Mouse (Mus musculus) heart, embryonic 14.5 days (tissue): ENCODE measurements around the gene Inca1. TPM values are rescaled to one million over a fixed set of nuclear protein-coding genes. Genes with fewer than 3 reads are reported as not detected.
A peak's percentile ranks its signal among the peaks of the same experiment; 100 is the strongest.

ENCODE experiments used
- ATAC-seq: fragments of 200-750 bp; cut with Nextera tagmentation; 2 replicates; pipeline ENCODE4 v1.8.0; 2017; ENCODE audit warnings: low read depth, moderate TSS enrichment; ENCODE audit not compliant: insufficient number of reproducible peaks, insufficient read depth, low FRiP score
- H3K27ac ChIP-seq, 2 experiments: fragments of 200-500 bp in 1 of 2; fragments of 300-500 bp in 1 of 2; sonication (generic) in 1 of 2; replicated peaks in 1 of 2; 2 replicates each; pipeline ENCODE4 v1.5.1; 2012 to 2014; ENCODE audit warnings: low read depth in 2 of 2, low read length in 2 of 2, control low read depth in 1 of 2, mild to moderate bottlenecking in 1 of 2, mixed read lengths in 1 of 2; ENCODE audit not compliant: control insufficient read depth in 1 of 2, insufficient read depth in 1 of 2
- H3K27me3 ChIP-seq: fragments of 300-500 bp; sonication (generic); 2 replicates; pipeline ENCODE4 v1.6.1; 2014; ENCODE audit warnings: mild to moderate bottlenecking, low read length, control low read depth; ENCODE audit not compliant: control insufficient read depth, insufficient read depth
- H3K36me3 ChIP-seq: fragments of 300-500 bp; sonication (generic); 2 replicates; pipeline ENCODE4 v1.6.1; 2014; ENCODE audit warnings: mild to moderate bottlenecking, control low read depth, low read length, mixed read lengths; ENCODE audit not compliant: control insufficient read depth, insufficient read depth
- H3K4me1 ChIP-seq, 2 experiments: fragments of 200-500 bp in 1 of 2; fragments of 300-500 bp in 1 of 2; sonication (generic) in 1 of 2; 2 replicates each; pipeline ENCODE4 v1.6.1; 2012 to 2014; ENCODE audit warnings: low read length in 2 of 2, control low read depth in 1 of 2, mixed read lengths in 1 of 2; ENCODE audit not compliant: control insufficient read depth in 2 of 2, insufficient read depth in 2 of 2
- H3K4me2 ChIP-seq: fragments of 300-500 bp; sonication (generic); 2 replicates; pipeline ENCODE4 v1.6.1; 2014; ENCODE audit warnings: mild to moderate bottlenecking, low read length
- H3K4me3 ChIP-seq, 2 experiments: fragments of 200-500 bp in 1 of 2; fragments of 300-500 bp in 1 of 2; sonication (generic) in 1 of 2; 2 replicates each; pipeline ENCODE4 v1.5.1; 2012 to 2014; ENCODE audit warnings: low read length in 2 of 2, mild to moderate bottlenecking in 2 of 2, control low read depth in 1 of 2, low read depth in 1 of 2, moderate library complexity in 1 of 2; ENCODE audit not compliant: control insufficient read depth in 1 of 2, insufficient read depth in 1 of 2
- H3K9ac ChIP-seq: fragments of 300-500 bp; sonication (generic); 2 replicates; pipeline ENCODE4 v1.6.1; 2014; ENCODE audit warnings: mild to moderate bottlenecking, low read length
- H3K9me3 ChIP-seq: fragments of 300-500 bp; sonication (generic); 2 replicates; pipeline ENCODE4 v1.6.1; 2016; ENCODE audit warnings: low read length, control low read depth; ENCODE audit not compliant: control insufficient read depth
- WGBS: fragments of 180-500 bp; shearing (Covaris S2); extraction: QIAGEN DNeasy Blood & Tissue Kit; methylation state at CpG from one replicate; pipeline ENCODE4 v1.1.7; 2014; 5-methylcytosine and 5-hydroxymethylcytosine counted together
- polyA plus RNA-seq: library from polyadenylated mRNA; unstranded; fragments of >200 nt; fragmentation: Nextera tagmentation; extraction: Ambion mirVana; gene quantifications from 2 replicates; pipeline ENCODE4 v1.2.1, GENCODE M21; 2014

Inca1 gene
- polyA plus RNA-seq, 1 experiment from 2014 or later: 2.7 TPM

DNA sequence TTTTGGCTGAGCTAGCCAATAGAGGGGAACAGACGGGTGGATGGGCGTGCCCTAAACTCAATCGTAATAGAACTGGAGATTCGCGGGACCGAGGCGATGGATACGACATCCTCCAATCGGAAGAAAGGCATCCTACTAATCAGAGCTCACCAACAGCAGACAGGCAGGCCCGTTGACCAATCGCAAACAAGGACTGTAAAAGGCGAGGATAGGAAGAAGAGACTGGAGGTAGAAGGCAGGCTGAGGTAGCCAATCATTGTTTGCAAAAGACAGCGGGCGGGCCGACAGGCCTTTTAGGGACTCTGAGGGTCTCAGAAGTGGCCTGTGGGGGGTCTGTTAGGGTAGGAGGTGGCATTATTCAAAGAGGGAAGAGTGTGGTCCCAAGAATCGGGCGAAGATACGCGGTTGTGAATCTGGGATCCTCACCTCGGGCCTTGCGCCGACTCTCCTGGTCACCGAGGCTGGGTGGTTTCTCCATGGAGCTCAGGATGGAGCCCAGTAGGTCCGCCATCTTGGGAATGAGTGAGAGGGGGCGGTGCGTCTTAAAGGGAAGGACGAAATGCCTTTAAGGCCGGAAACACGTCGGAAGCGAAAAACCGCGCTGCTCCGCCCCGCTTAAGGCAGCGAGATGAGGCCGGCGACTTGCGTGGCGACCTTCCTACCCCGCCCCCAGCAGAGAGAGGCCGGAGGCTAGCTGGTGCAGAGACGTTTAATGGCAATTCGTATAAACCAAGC lies 31.0 kb downstream of the Inca1 start, which contains the start of gene Spag7:
TSS of gene Spag7 (minus strand) at position 646 of the 735 bp plus-strand sequence.
- Histone ChIP-seq H3K4me1 (peaks cover 10 to 24% of the 10 kb centered on the region in 2 experiments; a peak in 3 of 4 replicates), H3K9me3 (no peaks in the 10 kb centered on the region), H3K4me3 (peak within 1 kb of the TSS; percentile 64 to 78), H3K4me2 (peak within 1 kb of the TSS; percentile 93), H3K27me3 (no peaks in the 10 kb centered on the region), H3K9ac (peak within 1 kb of the TSS; percentile 84), H3K27ac (peak within 1 kb of the TSS; percentile 96 to 98), H3K36me3 (peaks cover 53% of the 10 kb centered on the region)
- WGBS: under 1% methylated on average over 44 of the region's 44 CpGs
- ATAC-seq: peak; percentile 93

DNA sequence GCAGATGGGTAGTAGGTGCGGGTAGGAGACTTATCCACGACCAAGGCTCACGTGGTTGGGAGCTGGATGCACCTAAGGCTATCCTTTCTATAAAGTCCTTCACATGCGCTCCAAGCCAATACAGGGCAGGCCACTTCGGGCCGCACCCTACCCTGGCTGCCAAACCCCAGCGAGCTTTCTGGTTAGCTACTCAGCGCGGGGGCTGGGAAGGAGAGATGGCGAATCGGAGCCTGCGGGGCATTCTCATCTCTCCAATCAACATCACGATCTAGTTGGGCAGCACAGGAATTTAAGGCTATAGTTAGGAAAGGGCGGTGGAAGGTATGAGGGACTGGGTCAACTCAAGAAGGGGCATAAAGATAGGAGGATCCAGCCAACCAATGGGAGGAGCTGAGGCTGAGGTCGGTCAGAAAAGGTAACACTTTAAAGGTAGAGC lies 31.6 kb downstream of the Inca1 start:
- Histone ChIP-seq H3K4me1 (peaks cover 10 to 24% of the 10 kb centered on the region in 2 experiments; a peak in 3 of 4 replicates), H3K9me3 (no peaks in the 10 kb centered on the region), H3K27ac (peak overlapping the region; percentile 80 to 98), H3K27me3 (no peaks in the 10 kb centered on the region), H3K4me3 (peak overlapping the region; percentile 64 to 78), H3K9ac (peak overlapping the region; percentile 78), H3K36me3 (peaks cover 53% of the 10 kb centered on the region), H3K4me2 (peak overlapping the region; percentile 93)
- ATAC-seq: peak; percentile 7
- under 1% methylated on average over 15 of the region's 15 CpGs for WGBS

DNA sequence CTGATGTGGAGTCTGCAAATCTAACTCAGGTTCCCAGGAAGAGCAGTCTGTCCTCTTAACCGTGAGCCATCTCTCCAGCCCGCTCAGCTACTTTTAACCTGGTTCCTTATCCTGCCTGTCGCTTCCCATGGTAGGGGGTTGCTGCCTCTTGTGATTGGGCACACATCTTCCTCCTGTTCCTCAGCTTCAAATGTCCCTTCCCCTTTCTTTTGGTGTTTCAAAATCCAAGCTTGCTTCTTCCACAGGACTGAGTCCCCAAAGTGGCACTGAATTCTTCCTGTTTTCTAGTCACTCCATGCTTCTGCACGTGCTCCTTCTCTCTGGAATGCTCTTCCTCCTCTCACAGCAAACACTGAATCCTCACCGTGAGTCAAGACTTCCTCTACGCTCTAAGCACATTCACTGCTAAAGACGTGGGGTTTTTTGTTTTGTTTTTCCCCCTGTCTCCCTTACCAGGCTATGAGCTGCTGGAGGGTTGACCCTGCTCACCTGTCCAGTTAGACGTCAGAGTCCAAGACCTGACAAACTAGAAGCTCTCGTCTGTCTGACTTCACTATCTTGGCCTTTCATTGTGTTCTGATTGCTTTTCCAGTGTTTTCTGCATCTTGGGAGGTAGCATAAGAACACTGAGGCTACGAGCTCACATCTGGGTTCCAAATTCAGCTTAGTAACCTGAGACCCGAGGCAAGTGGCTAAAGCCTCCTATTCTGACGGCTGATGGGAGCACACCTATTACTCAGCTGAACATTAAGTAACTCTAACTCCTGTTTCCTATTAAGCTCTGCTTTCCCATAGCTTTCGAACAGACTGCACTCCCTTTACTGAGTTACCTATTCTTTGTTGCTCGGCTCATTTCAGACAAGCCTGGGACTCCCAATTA lies 32.4 kb downstream of the Inca1 start:
- Histone ChIP-seq H3K36me3 (peaks cover 62% of the 10 kb centered on the region), H3K27me3 (no peaks in the 10 kb centered on the region), H3K4me2 (peak overlapping the region; percentile 93), H3K27ac (peak overlapping the region in 1 of 2 experiments; percentile 98; a peak in 2 of 4 replicates), H3K4me1 (peaks cover 10 to 28% of the 10 kb centered on the region in 2 experiments; a peak in 3 of 4 replicates), H3K9ac (peak overlapping the region; percentile 78), H3K4me3 (peak overlapping the region in 1 of 2 experiments; percentile 64; a peak in 2 of 4 replicates), H3K9me3 (no peaks in the 10 kb centered on the region)
- no peak for ATAC-seq
- 66% methylated on average over 14 of the region's 14 CpGs for WGBS

DNA sequence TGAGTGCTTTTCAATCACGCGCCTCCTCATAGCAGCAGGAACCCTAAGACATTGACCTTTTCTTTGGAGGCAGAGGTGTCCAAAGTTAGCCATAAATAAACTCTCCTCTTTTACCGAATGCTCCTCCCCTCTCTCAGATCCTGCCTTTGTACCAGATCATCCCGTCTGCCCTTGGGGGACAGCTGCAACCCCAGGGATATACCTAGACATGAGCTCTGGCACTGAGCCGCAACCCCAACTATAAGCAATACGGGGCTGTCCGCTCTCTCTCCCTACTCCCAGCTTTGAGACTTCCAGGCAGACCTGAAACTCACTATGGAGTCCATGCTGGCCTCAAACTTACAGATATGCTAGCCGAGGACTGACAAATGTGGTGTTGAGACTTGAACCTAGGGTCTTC lies 33.3 kb downstream of the Inca1 start:
- Histone ChIP-seq H3K27me3 (no peaks in the 10 kb centered on the region), H3K9ac (no peak overlapping the region), H3K27ac (no peak overlapping the region), H3K4me2 (no peak overlapping the region), H3K4me1 (peaks cover 10 to 28% of the 10 kb centered on the region in 2 experiments; a peak in 3 of 4 replicates), H3K9me3 (no peaks in the 10 kb centered on the region), H3K36me3 (peaks cover 62% of the 10 kb centered on the region), H3K4me3 (no peak overlapping the region)
- 87% methylated on average over 8 of the region's 8 CpGs for WGBS
- ATAC-seq: no peak

DNA sequence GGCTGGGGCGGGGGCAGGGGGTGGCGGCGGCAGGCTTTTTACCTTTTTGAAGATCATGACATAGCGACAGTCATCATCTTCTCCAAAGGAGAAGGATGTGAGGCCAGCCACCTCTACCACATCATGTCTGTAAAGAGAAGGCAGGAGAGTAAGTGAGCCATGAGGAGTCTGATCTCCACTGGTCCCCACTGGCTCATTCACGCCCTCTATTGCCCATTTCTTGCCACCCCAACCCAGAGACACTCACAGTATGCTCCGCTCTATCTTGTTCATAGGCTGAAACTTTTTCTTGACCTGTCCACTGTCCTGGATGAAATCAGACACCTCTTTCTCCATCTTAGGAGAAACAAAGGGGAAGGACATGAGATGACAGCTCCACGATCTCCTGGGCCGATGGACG lies 35.2 kb downstream of the Inca1 start:
- Histone ChIP-seq H3K27me3 (no peaks in the 10 kb centered on the region), H3K4me3 (no peak overlapping the region), H3K27ac (no peak overlapping the region), H3K36me3 (peaks cover 74% of the 10 kb centered on the region), H3K9ac (no peak overlapping the region), H3K4me1 (peaks cover 2 to 21% of the 10 kb centered on the region in 2 experiments; a peak in 3 of 4 replicates), H3K9me3 (no peaks in the 10 kb centered on the region), H3K4me2 (no peak overlapping the region)
- ATAC-seq: no peak
- 87% methylated on average over 9 of the region's 9 CpGs for WGBS

DNA sequence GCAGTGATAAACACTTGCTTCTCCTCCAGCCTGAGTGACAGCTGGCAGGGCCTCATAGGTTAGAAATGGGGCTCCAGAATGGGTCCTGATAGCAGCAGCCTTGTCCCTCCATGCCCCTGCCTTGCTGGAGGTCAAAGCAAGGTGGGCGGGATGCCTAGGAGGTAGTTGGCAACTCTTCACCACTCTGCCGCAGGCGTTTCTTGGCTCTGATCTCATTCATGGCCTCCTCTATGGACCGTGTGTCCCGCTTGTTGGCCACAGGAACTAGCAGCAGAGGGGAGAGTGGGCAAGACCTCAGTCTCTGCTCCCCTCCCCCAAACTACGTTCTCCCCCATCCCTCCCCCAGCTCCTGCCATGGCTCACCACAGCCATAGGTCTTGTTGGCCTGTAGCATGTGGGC lies 36.0 kb downstream of the Inca1 start:
- H3K4me2 ChIP-seq: no peak overlapping the region
- H3K4me1 ChIP-seq: peaks cover 3 to 27% of the 10 kb centered on the region in 2 experiments; a peak in 3 of 4 replicates
- 0 out of 4 replicates have a peak overlapping the region, but pooled peaks of 1 of the 2 experiments have one; percentile 24 for H3K27ac ChIP-seq
- peaks cover 82% of the 10 kb centered on the region for H3K36me3 ChIP-seq
- H3K27me3 ChIP-seq: no peaks in the 10 kb centered on the region
- no peak for ATAC-seq
- H3K4me3 ChIP-seq: no peak overlapping the region
- WGBS: 69% methylated on average over 6 of the region's 6 CpGs
- no peak overlapping the region for H3K9ac ChIP-seq
- no peaks in the 10 kb centered on the region for H3K9me3 ChIP-seq

DNA sequence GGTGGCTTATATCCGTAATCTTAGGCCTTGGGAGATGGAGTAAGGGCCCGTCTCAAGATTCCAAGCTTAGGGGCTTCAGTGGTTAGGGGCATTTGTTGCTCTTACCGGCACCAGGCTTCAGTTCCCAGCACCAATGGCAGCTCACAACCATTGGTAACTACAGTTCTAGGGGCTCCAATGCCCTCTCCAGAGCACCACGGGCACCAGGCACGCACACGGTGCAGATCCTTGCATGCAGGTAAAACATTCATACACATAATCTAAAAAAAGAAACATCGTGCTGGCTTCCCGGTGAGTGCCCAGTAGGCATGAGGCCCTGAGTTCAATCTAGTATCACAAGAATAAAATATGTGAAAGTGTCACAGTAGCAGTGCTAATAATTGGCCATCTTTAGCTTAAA lies 36.9 kb downstream of the Inca1 start:
- Histone ChIP-seq H3K36me3 (peaks cover 88% of the 10 kb centered on the region), H3K4me2 (no peak overlapping the region), H3K4me3 (no peak overlapping the region), H3K9ac (no peak overlapping the region), H3K9me3 (no peaks in the 10 kb centered on the region), H3K27me3 (no peaks in the 10 kb centered on the region), H3K4me1 (peaks cover 9 to 33% of the 10 kb centered on the region in 2 experiments), H3K27ac (0 out of 4 replicates have a peak overlapping the region, but pooled peaks of 1 of the 2 experiments have one; percentile 19)
- no peak for ATAC-seq
- WGBS: 73% methylated on average over 8 of the region's 8 CpGs
